Mouse (Mus musculus) granulocyte monocyte progenitor cell, adult 5-6 weeks (primary cell): ENCODE measurements around the gene Dnase1l3. TPM values are rescaled to one million over a fixed set of nuclear protein-coding genes. Genes with fewer than 3 reads are reported as not detected.
A peak's percentile ranks its signal among the peaks of the same experiment; 100 is the strongest.
"Not testable (repeated sequence)": the region's sequence is repeated elsewhere in the genome, so short reads cannot be mapped to it uniquely, and the experiment has no call there.

Experiments
- ATAC-seq: replicated peaks from 2 replicates; pipeline ENCODE4 v1.8.0; 2016; ENCODE audit warnings: mild to moderate bottlenecking, moderate TSS enrichment, inconsistent platforms; ENCODE audit not compliant: poor library complexity, severe bottlenecking
- total RNA-seq, 2 experiments: library from RNA; stranded (forward) in 1 of 2; stranded (reverse) in 1 of 2; fragments of 200-712, 200-1000 nt in 1 of 2; fragments of >200 nt in 1 of 2; fragmentation: Nextera tagmentation in 1 of 2; gene quantifications; 2 replicates each; pipeline ENCODE4 v1.2.3; 2014 to 2017

Dnase1l3 gene
- total RNA-seq, 2 experiments from 2014 or later, result 0.15 TPM; not detected in 1

DNA sequence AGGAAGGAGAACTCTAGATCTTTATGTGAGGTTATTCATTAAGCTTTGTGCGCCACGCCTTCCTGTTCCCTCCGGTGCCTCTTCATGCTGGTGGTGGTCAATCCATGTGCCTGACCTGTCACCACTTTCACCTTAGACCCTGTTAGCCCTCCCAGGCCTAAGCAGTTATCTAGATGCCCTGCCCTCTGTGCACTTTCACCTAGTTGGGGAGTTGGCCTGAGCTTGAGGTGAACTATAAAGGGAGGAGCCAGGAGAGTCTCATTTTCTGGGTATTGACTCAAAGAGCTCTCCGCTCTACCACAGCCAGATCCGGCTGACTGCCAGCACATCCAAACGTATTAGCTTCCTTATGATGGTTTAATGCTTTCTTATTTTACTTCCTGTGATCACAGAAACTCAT is 21.9 kb upstream of the Dnase1l3 start:
- no peak for ATAC-seq

- no peak for ATAC-seq
Measured at GRCm38 (mm10) chr14:8015756-8016155, 21.4 kb upstream of the Dnase1l3 start.

DNA sequence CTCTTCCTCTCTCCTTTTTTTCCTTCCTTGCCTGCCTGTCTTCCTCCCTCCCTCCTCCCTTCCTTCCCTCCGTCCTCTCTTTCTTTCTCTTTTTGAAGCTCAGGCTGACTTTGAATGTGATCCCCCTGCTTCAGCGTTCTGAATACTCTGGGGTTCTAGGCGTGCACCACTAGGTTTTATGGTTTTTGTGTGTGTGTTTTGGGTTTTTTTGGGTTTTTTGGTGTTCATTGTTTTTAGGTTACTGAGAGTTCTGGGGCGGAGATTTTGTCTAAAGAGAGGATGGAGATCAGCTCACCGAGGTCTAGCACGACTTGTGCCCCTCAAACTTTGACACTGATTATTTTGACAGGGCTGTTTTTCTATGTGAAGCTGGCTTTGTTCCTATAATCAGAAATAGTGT is 17.6 kb upstream of the Dnase1l3 start:
- ATAC-seq, result no peak

GRCm38 (mm10) chr14:8011297-8011696 is 16.9 kb upstream of the Dnase1l3 start:
- ATAC-seq, result no peak

DNA sequence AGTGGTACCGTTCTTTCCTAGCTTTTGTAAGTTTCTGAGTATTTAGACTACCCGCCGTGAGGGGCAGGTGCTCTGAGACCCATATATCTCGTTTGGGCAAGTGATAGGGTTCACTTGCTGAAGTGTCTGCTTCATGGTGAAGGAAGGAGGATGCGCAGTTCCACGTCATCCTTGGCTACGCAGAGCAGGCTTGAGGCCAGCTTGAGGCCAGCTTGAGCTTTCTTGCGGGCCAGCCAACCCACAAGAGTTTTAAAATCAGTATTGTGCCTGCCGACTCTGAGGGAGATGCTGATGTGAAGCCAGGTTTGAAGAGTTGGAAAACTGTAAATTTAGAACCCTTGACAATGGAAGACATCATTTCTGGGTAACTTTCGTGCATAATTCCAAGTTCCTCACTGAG is 13.6 kb upstream of the Dnase1l3 start:
- no peak for ATAC-seq

DNA sequence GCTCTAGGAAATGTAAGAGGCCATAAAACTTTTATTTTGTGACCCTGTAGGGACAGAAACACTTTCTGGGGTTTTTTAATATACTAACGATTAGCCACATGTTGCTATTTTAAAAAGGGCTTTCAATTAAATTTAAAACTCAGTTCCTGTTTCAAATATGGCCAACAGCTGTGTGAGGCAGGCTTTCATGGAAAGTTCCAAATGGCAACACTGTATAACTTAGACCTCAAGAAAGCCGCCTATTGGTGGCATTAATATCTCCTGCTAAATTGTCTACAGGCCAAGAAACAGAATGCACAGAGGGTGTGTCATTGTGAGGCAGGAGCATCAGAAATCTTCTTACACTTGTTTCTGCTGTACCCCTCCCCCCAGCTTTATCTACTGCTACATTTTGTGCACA is 13.1 kb upstream of the Dnase1l3 start:
- ATAC-seq, result no peak

- no peak for ATAC-seq
Measured at GRCm38 (mm10) chr14:8007084-8007483, 12.7 kb upstream of the Dnase1l3 start.

DNA sequence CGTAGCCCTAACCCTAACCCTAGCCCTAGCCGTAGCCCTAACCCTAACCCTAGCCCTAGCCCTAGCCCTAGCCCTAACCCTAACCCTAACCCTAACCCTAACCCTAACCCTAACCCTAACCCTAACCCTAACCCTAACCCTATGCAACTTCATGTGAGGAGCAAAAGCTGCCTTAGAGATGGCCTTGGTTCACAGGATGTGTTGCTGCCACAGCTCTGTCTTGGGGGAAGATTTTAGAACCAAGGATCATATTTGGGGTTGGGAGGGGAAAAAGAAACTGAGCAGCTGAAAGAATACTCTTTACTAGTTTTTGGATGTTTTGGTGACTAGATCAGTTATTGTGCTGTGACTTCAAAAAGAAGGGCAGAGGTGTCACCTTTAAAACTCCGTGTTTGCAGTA is 11.7 kb upstream of the Dnase1l3 start:
- not testable (repeated sequence) for ATAC-seq

GRCm38 (mm10) chr14:8003727-8004670 is 9.6 kb upstream of the Dnase1l3 start:
- ATAC-seq, result peak; percentile 34

- ATAC-seq, result peak; percentile 20; the same call in 1 of the 2 replicates
Measured at GRCm38 (mm10) chr14:8003093-8003670, 8.8 kb upstream of the Dnase1l3 start.

GRCm38 (mm10) chr14:8002432-8003092 is 8.2 kb upstream of the Dnase1l3 start, which contains the start of gene Abhd6:
Gene Abhd6, plus strand, starts transcription at chr14:8002902.
- ATAC-seq, result peak; percentile 74

GRCm38 (mm10) chr14:8000831-8001685 is 6.7 kb upstream of the Dnase1l3 start:
- 0 out of 2 replicates have a peak, but pooled peaks have one; percentile 6 for ATAC-seq

GRCm38 (mm10) chr14:8000247-8000646 is 5.9 kb upstream of the Dnase1l3 start:
- ATAC-seq, result no peak

GRCm38 (mm10) chr14:7999435-7999834 is 5.1 kb upstream of the Dnase1l3 start:
- no peak for ATAC-seq

GRCm38 (mm10) chr14:7999030-7999429 is 4.7 kb upstream of the Dnase1l3 start:
- ATAC-seq, result no peak

GRCm38 (mm10) chr14:7997255-7997696 is 2.9 kb upstream of the Dnase1l3 start:
- peak; percentile 74 for ATAC-seq

GRCm38 (mm10) chr14:7992158-7992557 is 2.2 kb downstream of the Dnase1l3 start:
- no peak for ATAC-seq

GRCm38 (mm10) chr14:7991108-7991776 is 3.1 kb downstream of the Dnase1l3 start:
- ATAC-seq, result peak; percentile 8

GRCm38 (mm10) chr14:7989961-7990360 is 4.4 kb downstream of the Dnase1l3 start:
- ATAC-seq, result no peak
